In the genomic region with DNA sequence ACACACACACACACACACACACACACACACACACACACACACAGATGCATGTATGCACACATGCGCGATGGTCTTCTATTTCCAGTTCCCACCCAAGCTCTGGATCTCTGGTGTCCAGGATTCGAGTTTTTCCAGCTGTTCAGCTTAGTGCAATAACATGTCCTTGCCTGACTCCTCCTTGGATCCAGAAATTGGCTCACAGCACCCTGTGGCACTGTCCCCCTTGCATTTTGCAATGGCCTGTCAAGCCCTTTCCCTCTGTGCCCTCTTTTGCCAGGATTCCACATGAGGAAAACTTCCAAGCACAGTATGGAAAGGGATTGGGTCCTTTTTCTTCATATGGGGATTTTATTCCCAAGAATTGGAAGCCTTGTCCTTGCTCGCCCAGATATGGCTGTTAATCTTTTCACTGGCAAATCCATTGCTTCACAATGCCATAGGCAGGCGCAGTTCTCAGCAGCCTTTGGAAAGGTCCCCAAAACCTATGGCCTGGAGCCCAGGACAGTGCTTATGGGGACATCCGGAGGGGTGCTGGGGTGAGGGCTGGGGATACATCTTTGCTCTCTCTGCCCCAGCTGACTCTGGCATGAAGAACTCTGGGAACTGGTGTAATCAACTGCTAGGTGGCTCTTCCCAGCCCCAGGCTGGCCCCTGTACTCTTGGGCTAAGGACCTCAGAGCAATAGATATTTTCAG, we compare ENCODE assay signal across 9 mouse cellular contexts. TPM values are rescaled to one million over a fixed set of nuclear protein-coding genes. Genes with fewer than 3 reads are reported as not detected.
DNase-seq lines count a peak whose midpoint lies in the region; ATAC-seq and TF ChIP-seq lines count a peak whose summit lies in the region.
"Had no signal": no experiment of that assay in that cellular context is flagged by ENCODE, and none has a peak within 500 bp of the region (broad histone marks: within the 10 kb centered on the region; RNA-seq: fewer than 3 reads in every experiment).

No protein-coding gene starts in this region.

- H3K36me3 ChIP-seq in forebrain, embryonic 15.5 days, result no peaks in the 10 kb centered on the region
- no peaks in the 10 kb centered on the region for H3K36me3 ChIP-seq in hindbrain, embryonic 12.5 days
- no peaks in the 10 kb centered on the region for H3K36me3 ChIP-seq in midbrain, embryonic 12.5 days

- intact Hi-C loops in gastrocnemius, adult 2 months (cut with DNase I), result loop anchor here (1.0 to 5.0 kb wide), 2 partner anchors 13 to 80 kb away; a partner anchor contains a TSS

- H3K27ac ChIP-seq in gastrocnemius, adult 2 months, result peak overlapping the region; percentile 98
- peak overlapping the region; percentile 75 for H3K27ac ChIP-seq in forebrain, embryonic 15.5 days (replicated peaks)
- peak overlapping the region; percentile 49; the same call in 1 of the 2 replicates for H3K27ac ChIP-seq in hindbrain, embryonic 12.5 days
- no peak overlapping the region; the same call in 1 of the 2 replicates for H3K27ac ChIP-seq in midbrain, embryonic 12.5 days (replicated peaks)

- peak overlapping the region; percentile 28; the same call in 1 of the 2 replicates for H3K9ac ChIP-seq in forebrain, embryonic 15.5 days (replicated peaks)
- H3K9ac ChIP-seq in hindbrain, embryonic 12.5 days, result peak overlapping the region; percentile 43; the same call in 1 of the 2 replicates
- H3K9ac ChIP-seq in midbrain, embryonic 12.5 days (replicated peaks), result 0 out of 2 replicates have a peak overlapping the region, but pooled peaks have one; percentile 2

- TF ChIP-seq CTCF in gastrocnemius, adult 2 months (IDR thresholded peaks at IDR 0.05), result no peak

- peaks cover 21% of the 10 kb centered on the region for H3K4me1 ChIP-seq in forebrain, embryonic 15.5 days
- peaks cover 61% of the 10 kb centered on the region for H3K4me1 ChIP-seq in hindbrain, embryonic 12.5 days
- H3K4me1 ChIP-seq in midbrain, embryonic 12.5 days, result peaks cover 45% of the 10 kb centered on the region

- DNase-seq in gastrocnemius, adult 2 months, result peak; percentile 88
- DNase-seq in gastrocnemius, postnatal 10 days, result no peak
- no peak for DNase-seq in frontal cortex, postnatal 14 days (ENCODE audit: low spot score in 2 of 2)
- no peak for DNase-seq in right cerebral cortex, adult 2 months (ENCODE audit: low spot score in 2 of 2)
- DNase-seq in thymus, postnatal 10 days (ENCODE audit: low spot score in 2 of 2), result no peak

- H3K4me2 ChIP-seq in forebrain, embryonic 15.5 days (replicated peaks), result peak overlapping the region; percentile 20
- H3K4me2 ChIP-seq in hindbrain, embryonic 12.5 days (replicated peaks), result peak overlapping the region; percentile 40
- H3K4me2 ChIP-seq in midbrain, embryonic 12.5 days (replicated peaks), result peak overlapping the region; percentile 34; the same call in 1 of the 2 replicates

- H3K4me3 ChIP-seq in gastrocnemius, adult 2 months, result peak overlapping the region; percentile 79
- peak overlapping the region; percentile 25 for H3K4me3 ChIP-seq in forebrain, embryonic 15.5 days
- H3K4me3 ChIP-seq in hindbrain, embryonic 12.5 days, result peak overlapping the region; percentile 22; the same call in 1 of the 2 replicates
- H3K4me3 ChIP-seq in midbrain, embryonic 12.5 days, result no peak overlapping the region

- ATAC-seq in forebrain, embryonic 15.5 days (replicated peaks), result no peak
- no peak for ATAC-seq in hindbrain, embryonic 12.5 days (ENCODE audit: low FRiP score)
- no peak for ATAC-seq in midbrain, embryonic 12.5 days (ENCODE audit: low FRiP score, low read depth)

- WGBS in forebrain, embryonic 15.5 days, result 68% methylated on average over 6 of the region's 6 CpGs
- 83% methylated on average over 6 of the region's 6 CpGs for WGBS in hindbrain, embryonic 12.5 days
- 81% methylated on average over 6 of the region's 6 CpGs for WGBS in midbrain, embryonic 12.5 days

- H3K27me3 ChIP-seq in forebrain, embryonic 15.5 days, result no peaks in the 10 kb centered on the region
- H3K27me3 ChIP-seq in hindbrain, embryonic 12.5 days, result peaks cover 12% of the 10 kb centered on the region; the same call in 1 of the 2 replicates
- H3K27me3 ChIP-seq in midbrain, embryonic 12.5 days, result peaks cover 39% of the 10 kb centered on the region

- no peaks in the 10 kb centered on the region for H3K9me3 ChIP-seq in forebrain, embryonic 15.5 days
- no peaks in the 10 kb centered on the region for H3K9me3 ChIP-seq in hindbrain, embryonic 12.5 days (replicated peaks)
- no peaks in the 10 kb centered on the region for H3K9me3 ChIP-seq in midbrain, embryonic 12.5 days

RNA-seq across cellular contexts. Expression of a gene that starts 0.9 kb away (rescaled TPM):
- 1,000 to 10,000 TPM in 1 of 2 experiments, 100 to 1,000 TPM in 1; 838 to 1,060 TPM for total RNA-seq in gastrocnemius, adult 2 months (2021)
- 100 to 1,000 TPM; 695 to 761 TPM for total RNA-seq in gastrocnemius, postnatal 10 days (2021)
- polyA plus RNA-seq in forebrain, embryonic 15.5 days (2015; fragmentation: Nextera tagmentation; extraction: Ambion mirVana), result 32.2 and 33.1 TPM in 2 replicates
- 13.7 and 16.1 TPM in 2 replicates for polyA plus RNA-seq in hindbrain, embryonic 12.5 days (2016; fragmentation: Nextera tagmentation; extraction: Ambion mirVana)
- 12.8 and 13.2 TPM in 2 replicates for polyA plus RNA-seq in midbrain, embryonic 12.5 days (2016; fragmentation: Nextera tagmentation; extraction: Ambion mirVana)
- total RNA-seq: common myeloid progenitor, adult 5-6 weeks had no signal

RNA-seq across cellular contexts. Expression of a gene that starts 32.2 kb away (rescaled TPM):
- not detected for total RNA-seq in gastrocnemius, adult 2 months (2021)
- total RNA-seq in gastrocnemius, postnatal 10 days (2021), result under 1 TPM; 0.07 to 0.14 TPM
- polyA plus RNA-seq in forebrain, embryonic 15.5 days (2015; fragmentation: Nextera tagmentation; extraction: Ambion mirVana), result 3.4 and 3.5 TPM in 2 replicates
- polyA plus RNA-seq in hindbrain, embryonic 12.5 days (2016; fragmentation: Nextera tagmentation; extraction: Ambion mirVana), result 1.2 and 2.0 TPM in 2 replicates
- polyA plus RNA-seq in midbrain, embryonic 12.5 days (2016; fragmentation: Nextera tagmentation; extraction: Ambion mirVana), result 1.7 and 2.7 TPM in 2 replicates
- total RNA-seq: common myeloid progenitor, adult 5-6 weeks had no signal

RNA-seq across cellular contexts. Expression of a gene that starts 35.5 kb away (rescaled TPM):
- 1 to 10 TPM; 7.4 to 8.3 TPM for total RNA-seq in gastrocnemius, adult 2 months (2021)
- total RNA-seq in gastrocnemius, postnatal 10 days (2021), result 10 to 100 TPM; 15.4 to 19.1 TPM
- polyA plus RNA-seq in forebrain, embryonic 15.5 days (2015; fragmentation: Nextera tagmentation; extraction: Ambion mirVana), result 137 and 162 TPM in 2 replicates
- polyA plus RNA-seq in hindbrain, embryonic 12.5 days (2016; fragmentation: Nextera tagmentation; extraction: Ambion mirVana), result 147 and 159 TPM in 2 replicates
- polyA plus RNA-seq in midbrain, embryonic 12.5 days (2016; fragmentation: Nextera tagmentation; extraction: Ambion mirVana), result 103 and 106 TPM in 2 replicates

RNA-seq across cellular contexts. Expression of a gene that starts 38.7 kb away (rescaled TPM):
- under 1 TPM; 0.20 to 0.43 TPM for total RNA-seq in gastrocnemius, adult 2 months (2021)
- total RNA-seq in gastrocnemius, postnatal 10 days (2021), result under 1 TPM; 0.61 to 0.66 TPM
- polyA plus RNA-seq in forebrain, embryonic 15.5 days (2015; fragmentation: Nextera tagmentation; extraction: Ambion mirVana), result 0.09 and 0.10 TPM in 2 replicates
- not detected in 2 replicates for polyA plus RNA-seq in hindbrain, embryonic 12.5 days (2016; fragmentation: Nextera tagmentation; extraction: Ambion mirVana)
- not detected in 2 replicates for polyA plus RNA-seq in midbrain, embryonic 12.5 days (2016; fragmentation: Nextera tagmentation; extraction: Ambion mirVana)
- total RNA-seq: common myeloid progenitor, adult 5-6 weeks had no signal

RNA-seq across cellular contexts. Expression of a gene that starts 44.0 kb away (rescaled TPM):
- total RNA-seq in gastrocnemius, adult 2 months (2021), result under 1 TPM in 1 of 2 experiments, not detected in 1; 0.06 TPM
- 1 to 10 TPM in 1 of 2 experiments, under 1 TPM in 1; 0.87 to 1.2 TPM for total RNA-seq in gastrocnemius, postnatal 10 days (2021)
- 1.7 and 1.9 TPM in 2 replicates for polyA plus RNA-seq in forebrain, embryonic 15.5 days (2015; fragmentation: Nextera tagmentation; extraction: Ambion mirVana)
- 0.53 and 0.83 TPM in 2 replicates for polyA plus RNA-seq in hindbrain, embryonic 12.5 days (2016; fragmentation: Nextera tagmentation; extraction: Ambion mirVana)
- polyA plus RNA-seq in midbrain, embryonic 12.5 days (2016; fragmentation: Nextera tagmentation; extraction: Ambion mirVana), result 0.64 and 0.85 TPM in 2 replicates
